Mouse (Mus musculus): ENCODE results near the gene Tec. TPM values are rescaled to one million over a fixed set of nuclear protein-coding genes. Genes with fewer than 3 reads are reported as not detected.

Tec gene
- polyA plus RNA-seq, 1 experiment from 2014 or later = 3.4 TPM

- no peak for ATAC-seq (ENCODE audit: insufficient number of reproducible peaks, insufficient read depth, low FRiP score, low TSS enrichment, low read depth)
- no peak overlapping the region for H3K4me2 ChIP-seq
- WGBS = 79% methylated on average over 4 of the region's 4 CpGs
- no peak overlapping the region for H3K27ac ChIP-seq
- peaks cover 6% of the 10 kb centered on the region; the same call in 1 of the 2 replicates for H3K4me1 ChIP-seq (replicated peaks)
- H3K9me3 ChIP-seq = no peaks in the 10 kb centered on the region
- H3K9ac ChIP-seq (replicated peaks) = no peak overlapping the region
- H3K36me3 ChIP-seq = no peaks in the 10 kb centered on the region
- peaks cover 6% of the 10 kb centered on the region; the same call in 1 of the 2 replicates for H3K27me3 ChIP-seq
- no peak overlapping the region for H3K4me3 ChIP-seq (replicated peaks)
Observed at GRCm38 (mm10) chr5:72798563-72798962, 69.7 kb downstream of the Tec start.

GRCm38 (mm10) chr5:72796186-72796613 is 72.1 kb downstream of the Tec start:
- no peaks in the 10 kb centered on the region for H3K36me3 ChIP-seq
- no peak overlapping the region for H3K9ac ChIP-seq (replicated peaks)
- peaks cover 12% of the 10 kb centered on the region for H3K27me3 ChIP-seq
- H3K4me1 ChIP-seq (replicated peaks) = peaks cover 15% of the 10 kb centered on the region
- no peak for ATAC-seq (ENCODE audit: insufficient number of reproducible peaks, insufficient read depth, low FRiP score, low TSS enrichment, low read depth)
- 0 out of 2 replicates have a peak overlapping the region, but pooled peaks have one; percentile 35 for H3K27ac ChIP-seq
- H3K4me3 ChIP-seq (replicated peaks) = no peak overlapping the region
- no peaks in the 10 kb centered on the region for H3K9me3 ChIP-seq
- 70% methylated on average over 14 of the region's 14 CpGs for WGBS
- no peak overlapping the region for H3K4me2 ChIP-seq

GRCm38 (mm10) chr5:72793309-72793850 is 74.9 kb downstream of the Tec start:
- 84% methylated on average over 3 of the region's 3 CpGs for WGBS
- Histone ChIP-seq H3K4me3 (replicated peaks) (no peak overlapping the region), H3K27me3 (peaks cover 12% of the 10 kb centered on the region), H3K36me3 (no peaks in the 10 kb centered on the region), H3K27ac (no peak overlapping the region), H3K4me1 (replicated peaks) (peaks cover 18% of the 10 kb centered on the region), H3K9ac (replicated peaks) (no peak overlapping the region), H3K9me3 (no peaks in the 10 kb centered on the region), H3K4me2 (no peak overlapping the region)
- no peak for ATAC-seq (ENCODE audit: insufficient number of reproducible peaks, insufficient read depth, low FRiP score, low TSS enrichment, low read depth)

GRCm38 (mm10) chr5:72791789-72792188 is 76.5 kb downstream of the Tec start:
- Histone ChIP-seq H3K4me2 (peak overlapping the region; percentile 15; the same call in 1 of the 2 replicates), H3K9me3 (no peaks in the 10 kb centered on the region), H3K4me1 (replicated peaks) (peaks cover 18% of the 10 kb centered on the region), H3K4me3 (replicated peaks) (no peak overlapping the region), H3K27me3 (peaks cover 12% of the 10 kb centered on the region), H3K27ac (no peak overlapping the region), H3K9ac (replicated peaks) (no peak overlapping the region), H3K36me3 (no peaks in the 10 kb centered on the region)
- WGBS = 18% methylated on average over 6 of the region's 6 CpGs
- no peak; the same call in 1 of the 2 replicates for ATAC-seq (ENCODE audit: insufficient number of reproducible peaks, insufficient read depth, low FRiP score, low TSS enrichment, low read depth)

GRCm38 (mm10) chr5:72791386-72791785 is 76.9 kb downstream of the Tec start:
- Histone ChIP-seq H3K9ac (replicated peaks) (no peak overlapping the region), H3K36me3 (no peaks in the 10 kb centered on the region)
- 32% methylated on average over 4 of the region's 4 CpGs for WGBS

GRCm38 (mm10) chr5:72785451-72785850 is 82.8 kb downstream of the Tec start:
- Histone ChIP-seq H3K4me1 (replicated peaks) (no peaks in the 10 kb centered on the region), H3K4me3 (replicated peaks) (no peak overlapping the region), H3K27ac (no peak overlapping the region), H3K9ac (replicated peaks) (no peak overlapping the region), H3K36me3 (no peaks in the 10 kb centered on the region), H3K27me3 (no peaks in the 10 kb centered on the region), H3K4me2 (no peak overlapping the region), H3K9me3 (no peaks in the 10 kb centered on the region)
- 49% methylated on average over 4 of the region's 4 CpGs for WGBS
- no peak for ATAC-seq (ENCODE audit: insufficient number of reproducible peaks, insufficient read depth, low FRiP score, low TSS enrichment, low read depth)

More at GRCm38 (mm10) chr5:72791386-72791785, 76.9 kb downstream of the Tec start:
- Histone ChIP-seq H3K4me2 (peak overlapping the region; percentile 15; the same call in 1 of the 2 replicates), H3K27me3 (peaks cover 12% of the 10 kb centered on the region), H3K4me1 (replicated peaks) (peaks cover 17% of the 10 kb centered on the region), H3K4me3 (replicated peaks) (no peak overlapping the region), H3K9me3 (no peaks in the 10 kb centered on the region), H3K27ac (no peak overlapping the region)
- ATAC-seq (ENCODE audit: insufficient number of reproducible peaks, insufficient read depth, low FRiP score, low TSS enrichment, low read depth) = no peak

GRCm38 (mm10) chr5:72784719-72785118 is 83.6 kb downstream of the Tec start:
- H3K27ac ChIP-seq = no peak overlapping the region
- no peak overlapping the region for H3K4me3 ChIP-seq (replicated peaks)
- H3K36me3 ChIP-seq = no peaks in the 10 kb centered on the region
- ATAC-seq (ENCODE audit: insufficient number of reproducible peaks, insufficient read depth, low FRiP score, low TSS enrichment, low read depth) = no peak
- H3K9me3 ChIP-seq = no peaks in the 10 kb centered on the region
- H3K4me2 ChIP-seq = no peak overlapping the region
- H3K9ac ChIP-seq (replicated peaks) = no peak overlapping the region
- 73% methylated on average over 3 of the region's 3 CpGs for WGBS
- H3K4me1 ChIP-seq (replicated peaks) = no peaks in the 10 kb centered on the region
- H3K27me3 ChIP-seq = no peaks in the 10 kb centered on the region

GRCm38 (mm10) chr5:72783957-72784356 is 84.3 kb downstream of the Tec start:
- Histone ChIP-seq H3K27me3 (no peaks in the 10 kb centered on the region), H3K4me2 (no peak overlapping the region), H3K9ac (replicated peaks) (no peak overlapping the region), H3K4me1 (replicated peaks) (no peaks in the 10 kb centered on the region), H3K4me3 (replicated peaks) (no peak overlapping the region), H3K9me3 (no peaks in the 10 kb centered on the region), H3K36me3 (no peaks in the 10 kb centered on the region), H3K27ac (no peak overlapping the region)
- 73% methylated on average over 8 of the region's 8 CpGs for WGBS
- ATAC-seq (ENCODE audit: insufficient number of reproducible peaks, insufficient read depth, low FRiP score, low TSS enrichment, low read depth) = no peak

GRCm38 (mm10) chr5:72783123-72783522 is 85.2 kb downstream of the Tec start:
- 86% methylated on average over 7 of the region's 7 CpGs for WGBS
- H3K4me1 ChIP-seq (replicated peaks) = no peaks in the 10 kb centered on the region
- no peaks in the 10 kb centered on the region for H3K36me3 ChIP-seq
- no peak overlapping the region for H3K9ac ChIP-seq (replicated peaks)
- H3K27ac ChIP-seq = no peak overlapping the region
- H3K4me2 ChIP-seq = no peak overlapping the region
- H3K27me3 ChIP-seq = no peaks in the 10 kb centered on the region
- H3K9me3 ChIP-seq = no peaks in the 10 kb centered on the region
- no peak for ATAC-seq (ENCODE audit: insufficient number of reproducible peaks, insufficient read depth, low FRiP score, low TSS enrichment, low read depth)
- no peak overlapping the region for H3K4me3 ChIP-seq (replicated peaks)

- no peaks in the 10 kb centered on the region for H3K27me3 ChIP-seq
- WGBS = 84% methylated on average over 11 of the region's 11 CpGs
- H3K36me3 ChIP-seq = no peaks in the 10 kb centered on the region
- no peak overlapping the region for H3K9ac ChIP-seq (replicated peaks)
- no peak for ATAC-seq (ENCODE audit: insufficient number of reproducible peaks, insufficient read depth, low FRiP score, low TSS enrichment, low read depth)
- no peaks in the 10 kb centered on the region for H3K9me3 ChIP-seq
- H3K4me1 ChIP-seq (replicated peaks) = no peaks in the 10 kb centered on the region
- no peak overlapping the region for H3K4me2 ChIP-seq
- H3K27ac ChIP-seq = no peak overlapping the region
- H3K4me3 ChIP-seq (replicated peaks) = no peak overlapping the region
Observed at GRCm38 (mm10) chr5:72781776-72782175, 86.5 kb downstream of the Tec start.

- Histone ChIP-seq H3K4me1 (replicated peaks) (no peaks in the 10 kb centered on the region), H3K9ac (replicated peaks) (no peak overlapping the region), H3K36me3 (no peaks in the 10 kb centered on the region), H3K27me3 (no peaks in the 10 kb centered on the region), H3K9me3 (no peaks in the 10 kb centered on the region), H3K4me2 (no peak overlapping the region), H3K27ac (no peak overlapping the region), H3K4me3 (replicated peaks) (no peak overlapping the region)
- WGBS = 92% methylated on average over 2 of the region's 2 CpGs
- no peak for ATAC-seq (ENCODE audit: insufficient number of reproducible peaks, insufficient read depth, low FRiP score, low TSS enrichment, low read depth)
Observed at GRCm38 (mm10) chr5:72776595-72776994, 91.7 kb downstream of the Tec start.

GRCm38 (mm10) chr5:72776127-72776526 is 92.2 kb downstream of the Tec start:
- H3K27ac ChIP-seq = no peak overlapping the region
- 69% methylated on average over 2 of the region's 2 CpGs for WGBS

More at GRCm38 (mm10) chr5:72776127-72776526, 92.2 kb downstream of the Tec start:
- Histone ChIP-seq H3K4me1 (replicated peaks) (peaks cover 4% of the 10 kb centered on the region), H3K4me2 (no peak overlapping the region), H3K4me3 (replicated peaks) (no peak overlapping the region), H3K27me3 (no peaks in the 10 kb centered on the region), H3K9me3 (no peaks in the 10 kb centered on the region), H3K36me3 (no peaks in the 10 kb centered on the region), H3K9ac (replicated peaks) (no peak overlapping the region)
- no peak for ATAC-seq (ENCODE audit: insufficient number of reproducible peaks, insufficient read depth, low FRiP score, low TSS enrichment, low read depth)

All from limb, embryonic 12.5 days (tissue).